Mouse (Mus musculus): Measurements from ENCODE around the gene Camta1. TPM values are rescaled to one million over a fixed set of nuclear protein-coding genes. Genes with fewer than 3 reads are reported as not detected.

The Camta1 gene
- total RNA-seq, 2 experiments from 2014 or later: 40.1 to 77.9 TPM

GRCm38 (mm10) chr4:151474895-151475470, 386.7 kb downstream of the Camta1 start:
- no peak for ATAC-seq (replicated peaks; ENCODE audit: poor library complexity)

- ATAC-seq (replicated peaks; ENCODE audit: poor library complexity): no peak
These were observed 389.8 kb downstream of the Camta1 start for GRCm38 (mm10) chr4:151471886-151472285.

- no peak for ATAC-seq (replicated peaks; ENCODE audit: poor library complexity)
These were observed 393.3 kb downstream of the Camta1 start for GRCm38 (mm10) chr4:151468381-151468780.

GRCm38 (mm10) chr4:151458686-151459085, 403.0 kb downstream of the Camta1 start:
- ATAC-seq (replicated peaks; ENCODE audit: poor library complexity): no peak

- ATAC-seq (replicated peaks; ENCODE audit: poor library complexity): 0 out of 2 replicates have a peak, but pooled peaks have one; percentile 14
These were observed 407.1 kb downstream of the Camta1 start for GRCm38 (mm10) chr4:151454611-151455010.

GRCm38 (mm10) chr4:151454065-151454464, 407.6 kb downstream of the Camta1 start:
- ATAC-seq (replicated peaks; ENCODE audit: poor library complexity): no peak

- no peak for ATAC-seq (replicated peaks; ENCODE audit: poor library complexity)
These were observed 409.8 kb downstream of the Camta1 start for GRCm38 (mm10) chr4:151451885-151452284.

GRCm38 (mm10) chr4:151449981-151450380, 411.7 kb downstream of the Camta1 start:
- no peak for ATAC-seq (replicated peaks; ENCODE audit: poor library complexity)

- ATAC-seq (replicated peaks; ENCODE audit: poor library complexity): no peak
These were observed 413.3 kb downstream of the Camta1 start for GRCm38 (mm10) chr4:151448341-151448740.

GRCm38 (mm10) chr4:151444665-151445064, 417.0 kb downstream of the Camta1 start:
- ATAC-seq (replicated peaks; ENCODE audit: poor library complexity): no peak

GRCm38 (mm10) chr4:151438561-151438960, 423.1 kb downstream of the Camta1 start:
- no peak for ATAC-seq (replicated peaks; ENCODE audit: poor library complexity)

- no peak for ATAC-seq (replicated peaks; ENCODE audit: poor library complexity)
These were observed 423.8 kb downstream of the Camta1 start for GRCm38 (mm10) chr4:151437859-151438258.

GRCm38 (mm10) chr4:151425133-151425532, 436.5 kb downstream of the Camta1 start:
- ATAC-seq (replicated peaks; ENCODE audit: poor library complexity): no peak

GRCm38 (mm10) chr4:151422922-151423321, 438.8 kb downstream of the Camta1 start:
- no peak for ATAC-seq (replicated peaks; ENCODE audit: poor library complexity)

- ATAC-seq (replicated peaks; ENCODE audit: poor library complexity): no peak
These were observed 439.3 kb downstream of the Camta1 start for GRCm38 (mm10) chr4:151422361-151422760.

- no peak for ATAC-seq (replicated peaks; ENCODE audit: poor library complexity)
These were observed 443.3 kb downstream of the Camta1 start for GRCm38 (mm10) chr4:151418344-151418875.

- ATAC-seq (replicated peaks; ENCODE audit: poor library complexity): no peak
These were observed 445.9 kb downstream of the Camta1 start for GRCm38 (mm10) chr4:151415812-151416211.

- no peak for ATAC-seq (replicated peaks; ENCODE audit: poor library complexity)
These were observed 446.3 kb downstream of the Camta1 start for GRCm38 (mm10) chr4:151415376-151415775.

- ATAC-seq (replicated peaks; ENCODE audit: poor library complexity): no peak
These were observed 446.7 kb downstream of the Camta1 start for GRCm38 (mm10) chr4:151414952-151415351.

- no peak for ATAC-seq (replicated peaks; ENCODE audit: poor library complexity)
These were observed 450.0 kb downstream of the Camta1 start for GRCm38 (mm10) chr4:151411641-151412061.

GRCm38 (mm10) chr4:151411016-151411415, 450.7 kb downstream of the Camta1 start:
- no peak for ATAC-seq (replicated peaks; ENCODE audit: poor library complexity)

- ATAC-seq (replicated peaks; ENCODE audit: poor library complexity): no peak
These were observed 452.4 kb downstream of the Camta1 start for GRCm38 (mm10) chr4:151409291-151409690.

- no peak for ATAC-seq (replicated peaks; ENCODE audit: poor library complexity)
These were observed 452.9 kb downstream of the Camta1 start for GRCm38 (mm10) chr4:151408811-151409210.

Data from megakaryocyte progenitor cell, adult 5-6 weeks (primary cell).